Mouse (Mus musculus): ENCODE measurements at regions not wholly inside any gene's neighbourhood (a gene's known extent, or its start where the extent isn't known, plus 50 kb on each side); places are given as distances from the start of the nearest gene placed in this dataset.

DNA sequence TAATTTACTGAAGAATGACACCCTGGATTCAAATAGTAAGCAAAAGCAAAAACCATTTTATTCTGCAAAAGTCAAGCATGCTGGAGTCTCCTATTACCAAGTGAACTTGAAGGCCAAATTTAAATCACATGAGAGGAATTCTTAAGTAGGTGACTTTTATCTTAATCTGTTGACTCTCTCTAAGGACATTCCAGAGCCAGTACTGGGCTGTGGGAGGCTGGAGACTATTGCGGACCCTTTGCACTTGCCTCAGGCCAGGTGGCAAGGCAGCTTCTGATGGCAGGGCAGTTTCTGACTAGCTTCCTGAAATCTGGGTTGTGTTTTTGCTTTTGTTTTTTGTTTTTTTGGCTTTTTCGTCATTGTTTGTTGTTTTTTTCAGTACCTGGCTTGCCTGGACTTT, 1257.8 kb downstream of the Tbl1xr1 start:
- TF ChIP-seq CTCF (IDR thresholded peaks at IDR 0.05; ENCODE audit: borderline replicate concordance, extremely low read depth, insufficient read depth, insufficient read length) (no peak), POLR2A (IDR thresholded peaks at IDR 0.05; ENCODE audit: borderline replicate concordance, extremely low read depth, insufficient read depth, insufficient read length, poor library complexity, severe bottlenecking) (no peak)
- no peak for DNase-seq (ENCODE audit: low read depth)

DNA sequence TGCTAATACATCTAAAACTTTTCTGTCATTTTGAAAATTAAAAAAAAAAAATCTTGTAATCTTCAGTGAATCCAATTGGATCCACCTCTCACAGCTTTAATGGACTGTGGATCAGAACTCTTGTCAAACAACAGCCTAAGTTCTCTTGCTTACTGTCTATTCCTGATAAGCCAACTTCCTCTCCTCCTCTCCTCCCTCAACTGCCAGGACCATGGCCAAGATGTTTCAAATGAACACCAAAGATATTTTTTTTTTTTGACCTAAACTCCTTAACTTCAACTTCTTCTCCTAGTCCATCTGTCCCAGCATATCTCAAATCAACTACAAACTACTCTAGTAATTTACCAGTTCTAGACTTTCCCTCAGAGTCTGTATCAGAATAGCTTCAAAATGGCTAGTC, 1258.5 kb downstream of the Tbl1xr1 start:
- TF ChIP-seq POLR2A (IDR thresholded peaks at IDR 0.05; ENCODE audit: borderline replicate concordance, extremely low read depth, insufficient read depth, insufficient read length, poor library complexity, severe bottlenecking) (no peak), CTCF (IDR thresholded peaks at IDR 0.05; ENCODE audit: borderline replicate concordance, extremely low read depth, insufficient read depth, insufficient read length) (no peak)
- DNase-seq (ENCODE audit: low read depth) = no peak

DNA sequence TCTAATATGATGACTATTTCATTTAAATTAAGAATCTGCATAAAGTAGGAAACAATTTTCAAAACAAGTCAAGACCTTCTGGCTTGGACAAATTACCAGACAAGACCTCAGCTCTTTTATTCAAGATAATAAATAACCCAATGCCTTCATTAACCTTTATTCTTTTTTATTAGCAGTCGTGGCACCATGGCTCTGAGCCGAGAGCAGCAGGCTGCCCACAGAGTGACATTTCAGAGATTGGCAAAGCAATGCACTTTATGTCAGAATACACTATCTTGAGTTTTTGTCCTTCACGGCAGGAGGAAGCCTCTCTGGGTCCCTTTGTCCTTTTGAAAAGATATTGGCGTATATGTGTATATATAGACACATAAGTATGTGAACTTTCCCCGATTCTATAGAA, 1297.9 kb downstream of the Tbl1xr1 start:
- peak; percentile 3 for DNase-seq (ENCODE audit: low read depth)
- TF ChIP-seq POLR2A (IDR thresholded peaks at IDR 0.05; ENCODE audit: borderline replicate concordance, extremely low read depth, insufficient read depth, insufficient read length, poor library complexity, severe bottlenecking) = no peak
- TF ChIP-seq CTCF (IDR thresholded peaks at IDR 0.05; ENCODE audit: borderline replicate concordance, extremely low read depth, insufficient read depth, insufficient read length) = no peak

DNA sequence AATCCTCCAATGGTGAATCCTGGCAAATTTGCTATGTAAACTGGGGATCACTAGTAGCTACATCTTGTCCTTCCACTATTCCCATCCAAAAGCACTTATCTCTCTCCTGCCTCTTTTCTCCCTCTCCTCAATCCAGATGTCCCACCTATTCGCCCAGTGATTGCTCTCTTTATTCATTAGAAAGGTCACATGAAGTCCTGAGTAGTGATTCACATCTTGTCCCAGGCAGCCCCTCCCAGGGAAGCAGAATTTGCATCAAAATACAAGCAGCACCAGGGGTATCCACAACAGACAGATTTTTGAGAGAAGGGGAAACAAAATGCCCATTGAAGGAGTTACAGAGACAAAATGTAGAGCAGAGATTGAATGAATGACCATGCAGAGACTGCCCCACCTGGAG, 1328.4 kb downstream of the Tbl1xr1 start:
- DNase-seq (ENCODE audit: low read depth) = no peak

DNA sequence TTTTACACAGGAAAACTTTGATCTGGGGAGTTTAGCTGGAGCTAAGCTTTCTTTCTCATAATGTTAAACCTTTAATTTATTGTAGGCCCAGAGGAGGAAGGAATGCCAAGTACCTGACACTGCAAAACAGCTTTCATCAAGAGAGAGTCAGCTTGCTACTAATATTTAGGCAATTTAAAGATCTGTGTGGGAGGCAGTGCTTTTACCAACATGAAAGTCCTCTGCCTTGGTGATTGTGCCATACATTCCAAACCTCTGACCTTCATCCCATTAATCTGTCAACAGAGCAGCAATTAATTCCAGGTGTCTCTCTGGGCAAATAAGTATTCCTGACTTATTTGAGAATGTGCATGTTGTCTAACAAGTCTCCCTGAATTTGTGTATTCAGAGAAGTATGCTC, 1333.0 kb downstream of the Tbl1xr1 start:
- TF ChIP-seq POLR2A (IDR thresholded peaks at IDR 0.05; ENCODE audit: borderline replicate concordance, extremely low read depth, insufficient read depth, insufficient read length, poor library complexity, severe bottlenecking) (no peak), CTCF (IDR thresholded peaks at IDR 0.05; ENCODE audit: borderline replicate concordance, extremely low read depth, insufficient read depth, insufficient read length) (no peak)
- DNase-seq (ENCODE audit: low read depth) = peak; percentile 11

More for the DNA sequence above, 1328.4 kb downstream of the Tbl1xr1 start:
- no peak for TF ChIP-seq CTCF (IDR thresholded peaks at IDR 0.05; ENCODE audit: borderline replicate concordance, extremely low read depth, insufficient read depth, insufficient read length)
- TF ChIP-seq POLR2A (IDR thresholded peaks at IDR 0.05; ENCODE audit: borderline replicate concordance, extremely low read depth, insufficient read depth, insufficient read length, poor library complexity, severe bottlenecking) = no peak

DNA sequence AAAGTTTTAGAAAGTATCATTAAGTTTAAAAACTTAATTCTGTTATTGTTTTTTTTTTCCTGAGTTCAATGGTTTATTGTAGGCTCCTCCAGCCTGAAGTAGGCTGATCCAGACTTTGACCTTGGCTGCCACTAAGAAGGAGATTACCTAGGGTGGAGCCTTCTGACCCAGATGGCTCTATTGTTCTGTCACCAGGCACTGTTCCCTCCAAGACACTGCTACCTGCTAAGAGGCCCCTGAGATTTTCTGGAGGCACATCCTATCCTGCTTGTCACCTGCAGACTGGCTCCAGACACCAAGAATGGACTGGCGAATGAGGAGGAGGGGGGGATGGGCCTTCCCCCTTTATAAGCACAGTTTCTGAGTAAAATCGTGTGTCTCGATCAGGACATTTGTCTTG, 1350.5 kb downstream of the Tbl1xr1 start:
- TF ChIP-seq POLR2A (IDR thresholded peaks at IDR 0.05; ENCODE audit: borderline replicate concordance, extremely low read depth, insufficient read depth, insufficient read length, poor library complexity, severe bottlenecking) (no peak), CTCF (IDR thresholded peaks at IDR 0.05; ENCODE audit: borderline replicate concordance, extremely low read depth, insufficient read depth, insufficient read length) (no peak)
- DNase-seq (ENCODE audit: low read depth) = no peak

DNA sequence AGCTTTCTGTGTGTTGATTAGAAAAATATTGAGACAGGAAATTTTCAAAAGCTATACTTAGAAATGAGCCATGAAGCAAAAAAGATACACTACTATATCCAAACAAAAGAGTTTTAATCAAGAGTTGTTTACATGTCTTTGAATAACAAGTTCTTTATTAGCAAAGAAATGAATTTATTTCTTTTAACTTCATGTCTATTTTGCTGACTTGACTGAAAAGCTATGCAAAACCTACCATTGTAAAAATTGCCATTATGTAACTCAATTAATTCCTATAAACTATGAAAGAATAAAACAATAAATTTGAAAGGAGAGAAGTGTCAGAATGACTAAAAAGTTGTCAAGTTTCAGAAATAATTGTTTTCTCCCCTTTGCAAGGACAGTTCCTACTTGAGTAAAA, 1358.6 kb downstream of the Tbl1xr1 start:
- TF ChIP-seq POLR2A (IDR thresholded peaks at IDR 0.05; ENCODE audit: borderline replicate concordance, extremely low read depth, insufficient read depth, insufficient read length, poor library complexity, severe bottlenecking) = no peak
- TF ChIP-seq CTCF (IDR thresholded peaks at IDR 0.05; ENCODE audit: borderline replicate concordance, extremely low read depth, insufficient read depth, insufficient read length) = no peak
- DNase-seq (ENCODE audit: low read depth) = no peak

DNA sequence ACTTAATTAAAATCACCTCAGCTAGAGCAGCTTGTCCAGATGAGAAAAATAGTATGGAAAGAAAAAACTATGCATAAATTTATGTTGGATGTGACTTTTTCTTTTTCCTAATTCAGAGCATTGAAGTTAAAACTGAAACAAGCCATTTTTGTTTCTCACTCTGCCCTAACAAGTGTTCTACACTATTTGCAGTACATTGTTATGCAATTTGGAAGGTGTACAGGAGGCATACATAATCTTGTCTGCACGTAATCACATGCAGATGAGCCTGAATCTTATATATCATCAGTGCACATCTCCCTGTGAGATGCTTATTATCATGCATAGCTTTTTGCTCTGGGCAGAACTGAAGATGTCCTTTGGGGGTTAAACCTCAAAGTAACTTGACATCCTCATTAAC, 1381.3 kb downstream of the Tbl1xr1 start:
- no peak for TF ChIP-seq POLR2A (IDR thresholded peaks at IDR 0.05; ENCODE audit: borderline replicate concordance, extremely low read depth, insufficient read depth, insufficient read length, poor library complexity, severe bottlenecking)
- TF ChIP-seq CTCF (IDR thresholded peaks at IDR 0.05; ENCODE audit: borderline replicate concordance, extremely low read depth, insufficient read depth, insufficient read length) = no peak
- peak; percentile 48 for DNase-seq (ENCODE audit: low read depth)

DNA sequence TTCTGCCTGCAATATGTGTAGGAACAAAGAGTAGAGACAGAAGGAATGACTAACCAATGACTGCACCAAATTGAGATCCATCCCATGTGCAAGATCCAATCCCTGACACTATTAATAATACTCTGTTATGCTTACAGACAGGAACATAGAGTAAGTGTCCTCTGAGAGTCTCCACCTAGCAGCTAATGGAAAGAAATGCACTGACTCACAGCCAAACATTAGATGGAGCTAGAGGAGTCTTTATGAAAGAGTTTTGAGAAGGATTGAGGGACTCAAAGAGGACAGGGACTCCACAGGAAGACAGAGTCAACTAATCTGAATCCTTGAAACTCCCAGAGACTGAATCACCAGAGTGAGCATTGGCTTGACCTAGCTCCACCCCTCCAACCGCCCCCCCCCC, 1423.4 kb downstream of the Tbl1xr1 start:
- TF ChIP-seq POLR2A (IDR thresholded peaks at IDR 0.05; ENCODE audit: borderline replicate concordance, extremely low read depth, insufficient read depth, insufficient read length, poor library complexity, severe bottlenecking) (no peak), CTCF (IDR thresholded peaks at IDR 0.05; ENCODE audit: borderline replicate concordance, extremely low read depth, insufficient read depth, insufficient read length) (no peak)
- DNase-seq (ENCODE audit: low read depth) = no peak

DNA sequence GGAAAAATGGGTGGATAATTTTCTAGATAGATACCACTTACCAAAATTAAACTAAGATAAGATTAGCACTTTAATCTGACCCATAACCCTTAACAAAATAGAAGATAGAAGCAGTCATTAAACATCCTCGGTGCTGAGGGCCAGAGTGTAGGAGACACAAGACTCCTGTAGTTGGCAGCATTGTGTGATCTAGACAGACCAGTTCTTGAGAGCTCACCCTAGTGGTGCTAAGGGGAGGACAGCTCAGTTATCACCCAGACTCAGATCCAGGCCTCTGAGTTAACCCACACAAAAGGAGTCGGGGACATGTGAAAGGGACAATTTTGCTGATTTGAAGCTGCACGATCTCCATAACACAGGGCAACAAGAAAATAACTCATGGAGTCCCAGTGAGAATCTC, 1471.1 kb downstream of the Tbl1xr1 start:
- DNase-seq (ENCODE audit: low read depth) = no peak
- TF ChIP-seq CTCF (IDR thresholded peaks at IDR 0.05; ENCODE audit: borderline replicate concordance, extremely low read depth, insufficient read depth, insufficient read length) (no peak), POLR2A (IDR thresholded peaks at IDR 0.05; ENCODE audit: borderline replicate concordance, extremely low read depth, insufficient read depth, insufficient read length, poor library complexity, severe bottlenecking) (no peak)

DNA sequence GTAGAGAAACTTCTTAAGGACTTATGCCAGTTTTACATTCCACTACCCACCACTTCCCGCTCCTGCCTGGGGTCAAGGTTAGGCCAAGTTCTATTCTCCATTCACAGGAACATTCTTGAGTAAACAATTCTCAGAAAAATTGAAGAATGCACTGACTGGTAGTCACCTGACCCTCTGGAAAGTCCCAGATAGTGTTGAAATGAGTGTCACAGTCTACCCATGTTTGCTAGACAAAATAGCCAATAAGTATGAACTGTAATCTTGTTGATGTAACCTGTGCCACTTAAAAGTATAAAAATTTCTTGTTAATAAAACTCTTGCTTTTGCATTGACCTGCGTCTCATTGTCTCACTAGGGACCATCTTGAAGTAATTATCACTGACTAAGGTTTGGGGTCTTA, 1487.9 kb downstream of the Tbl1xr1 start:
- TF ChIP-seq POLR2A (IDR thresholded peaks at IDR 0.05; ENCODE audit: borderline replicate concordance, extremely low read depth, insufficient read depth, insufficient read length, poor library complexity, severe bottlenecking) (no peak), CTCF (IDR thresholded peaks at IDR 0.05; ENCODE audit: borderline replicate concordance, extremely low read depth, insufficient read depth, insufficient read length) (no peak)
- DNase-seq (ENCODE audit: low read depth) = no peak

DNA sequence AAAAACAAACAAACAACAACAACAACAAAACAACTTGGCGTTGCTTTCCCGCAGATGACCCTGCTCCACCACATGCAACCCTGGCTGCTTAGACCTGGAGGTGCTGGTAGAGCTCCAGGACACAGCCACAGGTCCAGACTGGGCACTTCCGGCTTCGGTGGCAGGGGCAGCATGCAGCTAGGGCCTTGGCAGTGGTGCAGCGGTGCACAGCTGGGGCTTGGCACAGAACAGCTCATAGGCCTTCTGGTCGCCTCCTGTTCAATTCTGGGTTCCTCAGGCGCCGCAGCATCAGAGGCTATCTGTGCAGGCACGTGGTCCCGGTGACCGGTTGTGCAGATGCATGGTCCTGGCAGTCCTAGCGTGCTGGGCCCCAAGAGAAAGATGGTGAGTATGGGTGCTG, 1492.4 kb downstream of the Tbl1xr1 start:
- TF ChIP-seq CTCF (IDR thresholded peaks at IDR 0.05; ENCODE audit: borderline replicate concordance, extremely low read depth, insufficient read depth, insufficient read length) (no peak), POLR2A (IDR thresholded peaks at IDR 0.05; ENCODE audit: borderline replicate concordance, extremely low read depth, insufficient read depth, insufficient read length, poor library complexity, severe bottlenecking) (no peak)
- no peak for DNase-seq (ENCODE audit: low read depth)
